Mouse (Mus musculus) forebrain, embryonic 13.5 days (tissue): Measurements from ENCODE around the gene Rmnd5a. TPM values are rescaled to one million over a fixed set of nuclear protein-coding genes. Genes with fewer than 3 reads are reported as not detected.

Experiments
- ATAC-seq: fragments of 200-750 bp; cut with Nextera tagmentation; 2 replicates; pipeline ENCODE4 v1.8.0; 2017
- H3K27ac ChIP-seq: fragments of 300-500 bp; sonication (generic); 2 replicates; pipeline ENCODE4 v1.5.1; 2015; ENCODE audit warnings: inconsistent platforms, mild to moderate bottlenecking, moderate library complexity
- H3K27me3 ChIP-seq: fragments of 300-500 bp; sonication (generic); 2 replicates; pipeline ENCODE4 v1.6.1; 2015; ENCODE audit warnings: mild to moderate bottlenecking, inconsistent platforms
- H3K36me3 ChIP-seq: fragments of 300-500 bp; sonication (generic); 2 replicates; pipeline ENCODE4 v1.6.1; 2015; ENCODE audit warnings: mild to moderate bottlenecking, inconsistent platforms; ENCODE audit not compliant: poor library complexity, severe bottlenecking
- H3K4me1 ChIP-seq: fragments of 300-500 bp; sonication (generic); 2 replicates; pipeline ENCODE4 v1.6.1; 2015; ENCODE audit warnings: inconsistent platforms
- H3K4me2 ChIP-seq: fragments of 300-500 bp; sonication (generic); 2 replicates; pipeline ENCODE4 v1.6.1; 2015; ENCODE audit warnings: inconsistent platforms, mild to moderate bottlenecking, moderate library complexity
- H3K4me3 ChIP-seq: fragments of 300-500 bp; sonication (generic); 2 replicates; pipeline ENCODE4 v1.5.1; 2015; ENCODE audit warnings: mild to moderate bottlenecking, inconsistent platforms
- H3K9ac ChIP-seq: fragments of 300-500 bp; sonication (generic); 2 replicates; pipeline ENCODE4 v1.6.1; 2015; ENCODE audit warnings: mild to moderate bottlenecking, inconsistent platforms
- H3K9me3 ChIP-seq: fragments of 300-500 bp; sonication (generic); replicated peaks from 2 replicates; pipeline ENCODE4 v1.6.1; 2016; ENCODE audit warnings: inconsistent platforms
- WGBS: fragments of 180-500 bp; shearing (Covaris S2); methylation state at CpG from one replicate; pipeline ENCODE4 v1.1.7; 2015; 5-methylcytosine and 5-hydroxymethylcytosine counted together
- polyA plus RNA-seq: library from polyadenylated mRNA; unstranded; fragments of >200 nt; fragmentation: Nextera tagmentation; extraction: Ambion mirVana; gene quantifications from 2 replicates; pipeline ENCODE4 v1.2.1, GENCODE M21; 2015

Rmnd5a gene
- polyA plus RNA-seq, 1 experiment from 2014 or later: 6.8 TPM

DNA sequence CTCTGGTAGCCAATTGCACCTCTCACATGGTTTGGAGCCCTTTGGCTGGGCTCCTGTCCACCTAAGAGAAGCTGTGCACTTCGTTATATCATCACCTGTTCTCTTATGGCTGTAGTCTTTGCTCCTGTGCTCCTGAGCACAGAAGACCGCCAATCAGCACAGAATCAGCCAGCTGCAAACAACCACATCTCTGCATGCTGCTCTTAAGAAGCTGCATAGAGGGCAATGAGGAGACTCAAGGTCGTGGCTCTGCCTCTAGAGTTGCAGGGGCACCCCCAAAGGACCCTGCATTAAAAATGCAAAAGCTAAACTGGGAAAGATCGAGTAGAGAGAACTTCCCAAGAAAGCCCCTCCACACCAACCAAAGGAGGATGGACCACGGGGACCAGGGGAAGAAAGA lies 79.7 kb downstream of the Rmnd5a start:
- 64% methylated on average over 5 of the region's 5 CpGs for WGBS
- no peak for ATAC-seq
- Histone ChIP-seq H3K27me3 (no peaks in the 10 kb centered on the region), H3K4me1 (no peaks in the 10 kb centered on the region), H3K27ac (no peak overlapping the region), H3K9ac (no peak overlapping the region), H3K4me3 (no peak overlapping the region), H3K9me3 (no peaks in the 10 kb centered on the region), H3K36me3 (no peaks in the 10 kb centered on the region), H3K4me2 (no peak overlapping the region)

DNA sequence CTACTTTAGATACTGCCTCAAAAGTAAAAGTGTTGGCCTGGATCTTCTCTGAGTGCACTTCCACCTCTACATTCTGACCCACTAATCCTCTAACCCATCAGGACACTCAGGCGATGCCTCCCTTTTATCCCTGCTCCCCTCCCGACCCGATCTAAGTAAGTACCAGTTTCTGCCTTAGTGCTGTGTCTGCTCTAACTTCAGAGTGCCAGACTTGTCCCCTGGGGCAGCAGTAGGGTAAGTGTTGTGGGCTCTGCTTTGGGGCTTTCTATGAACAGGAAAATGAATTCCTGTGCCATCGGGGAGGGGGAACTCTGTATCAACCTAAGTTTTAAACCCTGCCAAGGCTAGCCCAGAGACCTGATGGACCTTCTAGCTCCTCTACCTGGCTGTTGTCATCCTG lies 80.2 kb downstream of the Rmnd5a start:
- Histone ChIP-seq H3K4me3 (no peak overlapping the region), H3K4me2 (no peak overlapping the region), H3K4me1 (no peaks in the 10 kb centered on the region), H3K9ac (no peak overlapping the region), H3K27ac (no peak overlapping the region), H3K36me3 (no peaks in the 10 kb centered on the region), H3K9me3 (no peaks in the 10 kb centered on the region), H3K27me3 (no peaks in the 10 kb centered on the region)
- no peak for ATAC-seq
- 85% methylated on average over 4 of the region's 4 CpGs for WGBS

DNA sequence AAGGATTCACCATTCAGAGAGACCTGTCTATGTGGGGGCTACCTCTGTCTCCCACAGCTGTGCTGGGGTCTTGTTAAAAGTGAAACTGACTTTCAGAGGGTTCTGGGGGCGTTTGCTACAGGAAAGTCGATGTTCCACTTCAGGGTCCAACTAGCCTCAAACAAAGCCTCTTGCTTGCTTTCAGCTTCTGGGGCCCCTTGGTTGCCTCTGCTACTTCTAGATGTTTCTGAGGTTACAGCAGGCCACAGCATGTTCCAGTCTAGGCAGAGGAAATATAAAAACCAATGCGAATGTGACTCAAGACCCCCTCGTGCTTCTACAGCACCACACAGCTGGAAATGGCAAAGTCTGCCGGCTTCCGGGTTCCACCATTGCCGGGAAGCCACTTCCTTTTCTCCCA lies 82.9 kb downstream of the Rmnd5a start:
- H3K4me1 ChIP-seq: no peaks in the 10 kb centered on the region
- no peak for ATAC-seq
- H3K27ac ChIP-seq: no peak overlapping the region
- no peaks in the 10 kb centered on the region for H3K27me3 ChIP-seq
- H3K36me3 ChIP-seq: no peaks in the 10 kb centered on the region
- H3K4me2 ChIP-seq: no peak overlapping the region
- 93% methylated on average over 7 of the region's 7 CpGs for WGBS
- H3K9me3 ChIP-seq: no peaks in the 10 kb centered on the region
- no peak overlapping the region for H3K4me3 ChIP-seq
- H3K9ac ChIP-seq: no peak overlapping the region

DNA sequence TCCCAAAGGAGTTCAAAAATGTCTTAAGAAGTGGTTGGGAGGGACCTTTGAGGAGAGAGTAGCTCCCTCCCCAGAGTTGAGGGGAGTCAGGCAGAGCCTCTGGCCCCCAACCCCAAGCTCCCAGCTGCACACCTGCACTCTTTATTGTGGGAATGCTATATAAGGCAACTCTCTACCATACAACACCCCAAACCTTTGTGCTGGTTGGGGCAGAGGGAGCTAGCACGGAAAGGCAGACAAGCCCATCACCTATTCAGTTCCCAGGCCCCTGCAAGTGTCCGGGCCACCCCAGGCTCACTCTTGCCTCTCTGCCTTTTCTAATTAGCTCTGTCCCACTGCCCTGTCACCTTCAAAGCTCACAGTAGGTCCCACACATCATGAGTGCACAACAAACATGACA lies 86.7 kb downstream of the Rmnd5a start:
- Histone ChIP-seq H3K4me2 (no peak overlapping the region), H3K9me3 (no peaks in the 10 kb centered on the region), H3K9ac (no peak overlapping the region), H3K4me1 (no peaks in the 10 kb centered on the region), H3K27ac (no peak overlapping the region), H3K27me3 (no peaks in the 10 kb centered on the region), H3K36me3 (no peaks in the 10 kb centered on the region), H3K4me3 (no peak overlapping the region)
- ATAC-seq: no peak
- WGBS: 72% methylated on average over 2 of the region's 2 CpGs

DNA sequence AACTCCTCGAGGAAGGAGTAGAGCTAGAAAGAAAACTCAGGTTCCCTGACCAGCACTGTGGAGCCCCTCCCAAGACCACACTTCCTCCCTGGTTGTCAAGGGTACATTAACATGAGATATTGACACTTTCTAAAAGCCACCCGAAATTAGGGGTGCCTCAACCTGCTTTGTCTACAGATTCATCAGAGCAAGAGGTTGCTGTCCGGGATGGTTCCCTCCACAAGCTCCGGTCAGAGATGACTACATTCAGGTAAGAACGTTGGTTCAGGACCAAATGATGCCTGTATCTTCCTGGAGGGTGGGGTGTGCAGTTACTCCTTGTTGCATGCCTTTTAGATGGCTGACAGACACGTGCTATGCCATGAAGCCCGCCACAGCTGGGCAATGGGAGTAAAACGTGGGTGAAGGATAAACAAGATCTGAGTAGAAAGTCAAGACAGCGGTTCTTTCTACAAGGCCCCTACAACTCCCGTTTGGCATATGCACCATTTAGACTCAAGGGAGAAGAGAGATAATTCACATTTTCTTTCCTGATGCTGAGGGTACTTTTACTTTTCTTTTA lies 87.5 kb downstream of the Rmnd5a start:
- H3K9me3 ChIP-seq: no peaks in the 10 kb centered on the region; the same call in 1 of the 2 replicates
- no peak for ATAC-seq
- H3K9ac ChIP-seq: no peak overlapping the region
- no peak overlapping the region for H3K4me2 ChIP-seq
- no peaks in the 10 kb centered on the region for H3K4me1 ChIP-seq
- H3K27me3 ChIP-seq: no peaks in the 10 kb centered on the region
- H3K36me3 ChIP-seq: no peaks in the 10 kb centered on the region
- 86% methylated on average over 10 of the region's 10 CpGs for WGBS
- no peak overlapping the region for H3K4me3 ChIP-seq
- H3K27ac ChIP-seq: no peak overlapping the region

DNA sequence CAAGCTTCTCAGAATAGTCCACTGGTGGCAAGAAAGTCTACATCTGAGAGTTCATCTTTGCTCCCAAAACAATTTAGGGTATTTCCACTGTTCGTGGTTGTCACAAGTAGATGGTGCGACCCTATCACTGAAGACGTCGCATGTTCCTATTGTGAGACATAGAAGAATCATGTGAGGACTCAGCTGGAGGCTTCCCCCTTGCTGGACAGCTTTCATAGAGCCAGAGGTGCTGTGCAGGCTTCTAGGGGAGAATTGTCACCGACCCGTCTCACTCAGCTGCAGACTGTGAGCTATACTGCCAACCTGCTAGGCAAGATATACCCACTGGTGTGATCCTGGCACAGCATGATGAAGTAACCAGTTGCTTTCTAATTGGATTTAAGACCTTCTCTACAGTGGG lies 88.2 kb downstream of the Rmnd5a start:
- WGBS: 93% methylated on average over 6 of the region's 6 CpGs
- Histone ChIP-seq H3K4me1 (no peaks in the 10 kb centered on the region), H3K9ac (no peak overlapping the region), H3K27me3 (no peaks in the 10 kb centered on the region), H3K27ac (no peak overlapping the region), H3K4me2 (no peak overlapping the region), H3K36me3 (no peaks in the 10 kb centered on the region), H3K9me3 (no peaks in the 10 kb centered on the region; the same call in 1 of the 2 replicates), H3K4me3 (no peak overlapping the region)
- ATAC-seq: no peak

DNA sequence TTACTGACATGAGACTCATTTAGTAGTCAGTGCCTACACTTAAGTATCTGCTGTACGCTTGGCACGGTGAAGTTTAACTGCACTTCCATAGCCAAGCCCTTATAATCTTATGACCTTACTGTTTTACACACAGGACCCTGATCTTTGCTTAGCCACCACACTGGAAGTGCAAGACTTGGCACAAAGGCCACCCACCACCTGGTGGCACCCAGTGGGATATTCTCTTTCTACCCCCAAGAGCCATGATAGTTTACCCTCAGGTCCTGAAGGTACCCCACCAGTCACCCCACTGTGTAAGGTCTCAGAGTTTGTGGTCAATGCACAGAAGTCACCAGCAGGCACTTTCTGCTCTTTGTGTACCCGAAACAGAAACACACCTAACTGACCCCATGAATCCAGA lies 89.2 kb downstream of the Rmnd5a start:
- Histone ChIP-seq H3K27ac (no peak overlapping the region), H3K9me3 (peaks cover 3% of the 10 kb centered on the region; the same call in 1 of the 2 replicates), H3K36me3 (no peaks in the 10 kb centered on the region), H3K4me3 (no peak overlapping the region), H3K4me2 (no peak overlapping the region), H3K4me1 (no peaks in the 10 kb centered on the region), H3K27me3 (no peaks in the 10 kb centered on the region), H3K9ac (no peak overlapping the region)
- 91% methylated on average over 3 of the region's 3 CpGs for WGBS
- no peak for ATAC-seq

DNA sequence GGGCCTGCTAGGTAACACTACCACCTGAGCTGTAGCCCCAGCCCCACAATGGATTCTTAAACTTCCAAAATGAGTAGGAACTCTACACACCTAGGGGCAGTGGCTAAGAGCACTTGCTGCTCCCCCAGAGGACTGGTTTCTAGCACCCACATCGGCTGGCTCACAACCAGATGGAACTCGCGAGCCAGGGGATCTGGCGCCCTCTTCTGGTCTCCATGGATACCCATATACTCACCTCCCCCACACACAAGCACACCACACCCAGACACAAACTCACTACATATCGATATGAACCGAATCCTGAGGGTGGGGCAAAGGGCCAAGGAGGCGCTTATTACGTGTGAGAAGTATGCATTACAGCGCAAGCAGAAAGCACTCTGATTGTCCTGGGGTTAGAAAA lies 92.4 kb downstream of the Rmnd5a start:
- H3K9ac ChIP-seq: no peak overlapping the region
- H3K9me3 ChIP-seq: peaks cover 3% of the 10 kb centered on the region; the same call in 1 of the 2 replicates
- WGBS: 97% methylated on average over 9 of the region's 9 CpGs
- ATAC-seq: no peak
- H3K4me2 ChIP-seq: no peak overlapping the region
- no peaks in the 10 kb centered on the region for H3K36me3 ChIP-seq
- no peak overlapping the region for H3K4me3 ChIP-seq
- H3K27me3 ChIP-seq: no peaks in the 10 kb centered on the region
- no peaks in the 10 kb centered on the region for H3K4me1 ChIP-seq
- H3K27ac ChIP-seq: no peak overlapping the region

DNA sequence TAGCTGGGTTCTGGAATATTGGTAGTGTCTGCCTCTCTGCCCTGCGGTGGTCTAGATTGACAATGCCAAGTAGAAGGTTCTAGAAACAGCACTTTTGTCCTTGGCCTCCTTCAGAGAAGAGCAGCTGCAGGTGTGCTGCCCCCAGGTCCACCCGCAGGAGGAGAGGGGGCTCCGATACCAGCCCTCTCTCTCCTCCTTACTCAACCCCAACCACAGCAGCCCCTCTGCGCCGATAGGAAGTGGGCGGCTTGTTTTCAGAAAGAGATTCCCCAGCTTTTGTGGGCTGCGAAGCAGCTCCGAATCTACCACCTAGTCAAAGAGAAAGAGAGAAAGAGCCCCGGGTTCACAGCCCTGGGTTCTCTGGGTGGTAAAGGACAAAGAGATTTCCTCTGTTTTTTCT lies 99.3 kb downstream of the Rmnd5a start:
- no peak for ATAC-seq

DNA sequence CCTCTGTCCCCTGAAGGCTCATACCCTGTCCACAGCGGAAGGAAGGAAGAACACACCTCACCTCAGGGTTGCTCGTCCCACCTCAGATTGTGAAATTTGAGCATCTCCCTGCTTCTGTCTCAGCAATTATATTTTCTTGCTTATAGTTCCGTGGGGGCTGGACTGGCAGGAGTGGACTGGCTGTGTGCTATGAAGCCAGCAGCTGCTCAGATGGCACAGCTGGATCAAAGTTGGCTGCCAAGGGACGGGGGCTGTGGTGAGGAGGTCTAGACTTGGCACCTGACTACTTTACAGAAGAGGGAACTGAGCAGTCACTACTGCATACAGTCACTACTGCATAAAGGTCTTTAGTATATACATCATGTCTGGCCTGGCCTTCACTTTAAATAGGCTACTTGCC lies 101.1 kb downstream of the Rmnd5a start:
- no peak overlapping the region for H3K4me3 ChIP-seq
- H3K27ac ChIP-seq: no peak overlapping the region
- H3K4me2 ChIP-seq: no peak overlapping the region
- H3K36me3 ChIP-seq: no peaks in the 10 kb centered on the region
- no peak for ATAC-seq
- 84% methylated on average over 4 of the region's 4 CpGs for WGBS
- no peaks in the 10 kb centered on the region for H3K9me3 ChIP-seq
- H3K9ac ChIP-seq: no peak overlapping the region
- H3K27me3 ChIP-seq: no peaks in the 10 kb centered on the region
- no peaks in the 10 kb centered on the region for H3K4me1 ChIP-seq

More for the DNA sequence above, 99.3 kb downstream of the Rmnd5a start:
- Histone ChIP-seq H3K9ac (no peak overlapping the region), H3K36me3 (no peaks in the 10 kb centered on the region), H3K9me3 (no peaks in the 10 kb centered on the region), H3K4me3 (no peak overlapping the region), H3K27ac (no peak overlapping the region), H3K4me2 (no peak overlapping the region), H3K4me1 (no peaks in the 10 kb centered on the region), H3K27me3 (no peaks in the 10 kb centered on the region)
- 88% methylated on average over 9 of the region's 9 CpGs for WGBS

DNA sequence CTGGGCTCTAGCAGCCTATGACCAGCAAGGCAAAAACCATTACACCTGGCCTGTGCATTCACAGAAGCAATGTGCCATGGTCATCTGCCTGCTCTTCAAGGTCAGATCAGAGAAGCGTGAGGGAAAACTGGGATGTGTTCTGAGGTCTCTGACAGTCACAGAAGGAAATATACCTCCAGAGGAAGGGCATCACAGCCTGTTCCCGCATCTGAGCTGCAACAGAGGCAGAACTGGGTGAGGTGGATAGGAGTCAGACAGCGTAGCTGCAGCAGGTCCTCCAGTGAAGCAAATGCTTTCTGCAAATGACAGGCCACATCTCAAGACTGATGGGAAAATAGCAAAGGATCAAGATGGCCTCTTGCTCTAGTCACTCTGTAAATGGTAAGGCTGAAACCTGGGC lies 101.5 kb downstream of the Rmnd5a start:
- no peaks in the 10 kb centered on the region for H3K4me1 ChIP-seq
- H3K9me3 ChIP-seq: no peaks in the 10 kb centered on the region
- H3K36me3 ChIP-seq: no peaks in the 10 kb centered on the region
- H3K27me3 ChIP-seq: no peaks in the 10 kb centered on the region
- H3K4me3 ChIP-seq: no peak overlapping the region
- 82% methylated on average over 3 of the region's 3 CpGs for WGBS
- H3K27ac ChIP-seq: no peak overlapping the region
- no peak overlapping the region for H3K4me2 ChIP-seq
- no peak overlapping the region for H3K9ac ChIP-seq
- no peak for ATAC-seq
